Mouse (Mus musculus) brown adipose tissue, adult 24 weeks (tissue): ENCODE measurements at regions not wholly inside any gene's neighbourhood (a gene's known extent, or its start where the extent isn't known, plus 50 kb on each side); places are given as distances from the start of the nearest gene placed in this dataset.

Experiments
- H3K27ac ChIP-seq: fragments of 200-500 bp; replicated peaks from 2 replicates; pipeline ENCODE4 v1.5.1; 2012; ENCODE audit warnings: low read depth, mild to moderate bottlenecking, low read length
- H3K4me1 ChIP-seq: fragments of 200-500 bp; 2 replicates; pipeline ENCODE4 v1.6.1; 2012; ENCODE audit warnings: low read length, mixed read lengths; ENCODE audit not compliant: control insufficient read depth, insufficient read depth, insufficient read length
- H3K4me3 ChIP-seq: fragments of 200-500 bp; 2 replicates; pipeline ENCODE4 v1.5.1; 2012; ENCODE audit warnings: low read depth, mild to moderate bottlenecking, low read length, moderate library complexity; ENCODE audit not compliant: insufficient read depth

- H3K4me3 ChIP-seq: no peak overlapping the region
- H3K27ac ChIP-seq: no peak overlapping the region
- no peaks in the 10 kb centered on the region for H3K4me1 ChIP-seq
Observed at GRCm38 (mm10) chrX:97434327-97434726, 57.3 kb upstream of the Eda2r start.

GRCm38 (mm10) chrX:97431391-97431803 is 54.4 kb upstream of the Eda2r start:
- Histone ChIP-seq H3K4me1 (no peaks in the 10 kb centered on the region), H3K27ac (peak overlapping the region; percentile 97), H3K4me3 (peak overlapping the region; percentile 99)
